Comparison of ENCODE assay signal across 21 mouse cellular contexts in genomic region chr6:115760137-115760536, GRCm38 (mm10). TPM values are rescaled to one million over a fixed set of nuclear protein-coding genes. Genes with fewer than 3 reads are reported as not detected.
DNase-seq lines count a peak whose midpoint lies in the region; ATAC-seq and TF ChIP-seq lines count a peak whose summit lies in the region.
"Had no signal": no experiment of that assay in that cellular context is flagged by ENCODE, and none has a peak within 500 bp of the region (broad histone marks: within the 10 kb centered on the region; RNA-seq: fewer than 3 reads in every experiment).

No protein-coding gene starts in this region.

- H3K4me2 ChIP-seq in liver, embryonic 14.5 days (ENCODE audit: low read depth), result no peak overlapping the region
- H3K4me2 ChIP-seq: heart, embryonic 15.5 days; hindbrain, embryonic 15.5 days; lung, embryonic 14.5 days; neural tube, embryonic 13.5 days had no signal

- TF ChIP-seq POLR2A in ES-Bruce4 (IDR thresholded peaks at IDR 0.05; ENCODE audit: insufficient read depth, low read length), result no peak

- TF ChIP-seq CTCF in ES-Bruce4 (IDR thresholded peaks at IDR 0.05; ENCODE audit: low read depth, low read length), result no peak
- no peak for TF ChIP-seq CTCF in liver, embryonic 14.5 days (IDR thresholded peaks at IDR 0.05; ENCODE audit: low read depth)

- no peaks in the 10 kb centered on the region for H3K27me3 ChIP-seq in ES-Bruce4 (ENCODE audit: control insufficient read depth, insufficient read depth, low read length, poor library complexity, severe bottlenecking)
- H3K27me3 ChIP-seq in liver, embryonic 14.5 days (ENCODE audit: control insufficient read depth, insufficient read depth, low read length), result no peaks in the 10 kb centered on the region
- no peaks in the 10 kb centered on the region for H3K27me3 ChIP-seq in megakaryocyte, embryonic 14.5 days (replicated peaks)
- H3K27me3 ChIP-seq: heart, embryonic 15.5 days; hindbrain, embryonic 15.5 days; neural tube, embryonic 13.5 days had no signal

- H3K9ac ChIP-seq in ES-Bruce4 (ENCODE audit: low read depth, poor library complexity, severe bottlenecking), result no peak overlapping the region
- no peak overlapping the region for H3K9ac ChIP-seq in liver, embryonic 14.5 days (replicated peaks)
- H3K9ac ChIP-seq: heart, embryonic 15.5 days; hindbrain, embryonic 15.5 days; lung, embryonic 14.5 days; neural tube, embryonic 13.5 days had no signal

- H3K4me1 ChIP-seq in ES-Bruce4 (ENCODE audit: control insufficient read depth, insufficient read depth, low read length), result peaks cover 13% of the 10 kb centered on the region
- peaks cover 37 to 42% of the 10 kb centered on the region in 2 experiments for H3K4me1 ChIP-seq in liver, embryonic 14.5 days (replicated peaks; ENCODE audit: control insufficient read depth in 2 of 2, insufficient read depth in 2 of 2, low read length in 1 of 2)
- H3K4me1 ChIP-seq in megakaryocyte, embryonic 14.5 days, result peaks cover 86% of the 10 kb centered on the region

- ATAC-seq in liver, embryonic 14.5 days (ENCODE audit: insufficient read depth), result no peak
- ATAC-seq: midbrain, embryonic 16.5 days had no signal

- H3K4me3 ChIP-seq in ES-Bruce4 (ENCODE audit: low read depth, low read length), result no peak overlapping the region
- H3K4me3 ChIP-seq in liver, embryonic 14.5 days (ENCODE audit: insufficient read depth in 1 of 2, low read depth in 2 of 2, low read length in 2 of 2), result no peak overlapping the region
- H3K4me3 ChIP-seq in megakaryocyte, embryonic 14.5 days (replicated peaks), result peak overlapping the region; percentile 97
- H3K4me3 ChIP-seq: gastrocnemius, adult 2 months; heart, embryonic 15.5 days; hindbrain, embryonic 15.5 days; midbrain, embryonic 10.5 days; myocyte; neural tube, embryonic 13.5 days had no signal

- no peaks in the 10 kb centered on the region for H3K9me3 ChIP-seq in ES-Bruce4 (replicated peaks; ENCODE audit: control insufficient read depth, insufficient read depth, low read length, poor library complexity, severe bottlenecking)
- H3K9me3 ChIP-seq in liver, embryonic 14.5 days (ENCODE audit: control insufficient read depth, low read length), result no peaks in the 10 kb centered on the region
- H3K9me3 ChIP-seq in megakaryocyte, embryonic 14.5 days, result no peaks in the 10 kb centered on the region
- H3K9me3 ChIP-seq: heart, embryonic 15.5 days; hindbrain, embryonic 15.5 days; midbrain, embryonic 10.5 days; neural tube, embryonic 13.5 days had no signal

- DNase-seq in ZHBTc4 (ENCODE audit: low read depth, low spot score), result peak; percentile 70
- no peak for DNase-seq in liver, embryonic 14.5 days (ENCODE audit: low read depth in 3 of 3, low spot score in 3 of 3)
- DNase-seq in urinary bladder, adult 2 months (ENCODE audit: low spot score), result no peak
- DNase-seq in thymus, postnatal 0 days (ENCODE audit: low spot score), result no peak
- DNase-seq in lung, adult 18-20 months, result no peak
- no peak for DNase-seq in thymus, postnatal 14 days
- DNase-seq: adrenal gland, postnatal 25 days; cerebellum, adult 11 months; cerebellum, adult 9-11 months; gastrocnemius, adult 2 months; thymus, postnatal 36 days had no signal

- no peaks in the 10 kb centered on the region for H3K36me3 ChIP-seq in ES-Bruce4 (ENCODE audit: control insufficient read depth, insufficient read depth, low read length, poor library complexity, severe bottlenecking)
- no peaks in the 10 kb centered on the region for H3K36me3 ChIP-seq in liver, embryonic 14.5 days (replicated peaks; ENCODE audit: control insufficient read depth, insufficient read depth, low read depth)
- peaks cover 37% of the 10 kb centered on the region for H3K36me3 ChIP-seq in megakaryocyte, embryonic 14.5 days (replicated peaks; ENCODE audit: low read length)
- H3K36me3 ChIP-seq: heart, embryonic 15.5 days; hindbrain, embryonic 15.5 days; midbrain, embryonic 10.5 days; neural tube, embryonic 13.5 days had no signal

- 77% methylated on average over 4 of the region's 4 CpGs for WGBS in liver, embryonic 14.5 days (ENCODE audit: insufficient replicate concordance)

- peak; percentile 78 for TF ChIP-seq EP300 in ES-Bruce4 (IDR thresholded peaks at IDR 0.05; ENCODE audit: insufficient read depth, low read depth, low read length)
- TF ChIP-seq EP300 in liver, embryonic 14.5 days (IDR thresholded peaks at IDR 0.05; ENCODE audit: low read depth), result peak; percentile 29; the same call in 1 of the 2 replicates

- H3K27ac ChIP-seq in ES-Bruce4 (ENCODE audit: insufficient read depth, low read length), result peak overlapping the region; percentile 19; the same call in 1 of the 2 replicates
- peak overlapping the region; percentile 83 for H3K27ac ChIP-seq in liver, embryonic 14.5 days
- H3K27ac ChIP-seq: gastrocnemius, adult 2 months; heart, embryonic 15.5 days; hindbrain, embryonic 15.5 days; kidney, postnatal 0 days; neural tube, embryonic 13.5 days had no signal

RNA-seq across cellular contexts. Expression of gene Tmem40, which starts 2.1 kb away (rescaled TPM):
- 12.9 and 16.9 TPM in 2 replicates for polyA plus RNA-seq in ES-Bruce4 (2011; ENCODE audit: insufficient read depth, insufficient read length, low read depth, missing spikeins)
- 19.4 and 20.1 TPM in 2 replicates for polyA plus RNA-seq in liver, embryonic 14.5 days (2012; rRNA removed)
- 19.8 and 21.5 TPM in 2 replicates for polyA plus RNA-seq in liver, embryonic 14.5 days (2014; fragmentation: Nextera tagmentation; extraction: Ambion mirVana)
- 650 and 2,177 TPM in 2 replicates for polyA plus RNA-seq in megakaryocyte, embryonic 14.5 days (2012; ENCODE audit: insufficient read depth, low replicate concordance)
- polyA plus RNA-seq in urinary bladder, adult 2 months (2012; rRNA removed), result 34.8 and 49.5 TPM in 2 replicates
- 1.4 and 2.2 TPM in 2 replicates for polyA plus RNA-seq in thymus, postnatal 0 days (2015; fragmentation: Nextera tagmentation; extraction: Ambion mirVana)

RNA-seq across cellular contexts. Expression of gene Cand2, which starts 14.2 kb away (rescaled TPM):
- 12.8 and 13.9 TPM in 2 replicates for polyA plus RNA-seq in ES-Bruce4 (2011; ENCODE audit: insufficient read depth, insufficient read length, low read depth, missing spikeins)
- polyA plus RNA-seq in liver, embryonic 14.5 days (2012; rRNA removed), result 2.4 and 2.8 TPM in 2 replicates
- 1.7 and 2.5 TPM in 2 replicates for polyA plus RNA-seq in liver, embryonic 14.5 days (2014; fragmentation: Nextera tagmentation; extraction: Ambion mirVana)
- polyA plus RNA-seq in megakaryocyte, embryonic 14.5 days (2012; ENCODE audit: insufficient read depth, low replicate concordance), result 7.0 and 7.1 TPM in 2 replicates
- polyA plus RNA-seq in urinary bladder, adult 2 months (2012; rRNA removed), result 6.5 and 7.0 TPM in 2 replicates
- polyA plus RNA-seq in thymus, postnatal 0 days (2015; fragmentation: Nextera tagmentation; extraction: Ambion mirVana), result 4.5 and 5.3 TPM in 2 replicates

RNA-seq across cellular contexts. Expression of gene Rpl32, which starts 48.4 kb away (rescaled TPM):
- 3,790 and 3,890 TPM in 2 replicates for polyA plus RNA-seq in ES-Bruce4 (2011; ENCODE audit: insufficient read depth, insufficient read length, low read depth, missing spikeins)
- polyA plus RNA-seq in liver, embryonic 14.5 days (2012; rRNA removed), result 986 and 1,878 TPM in 2 replicates
- polyA plus RNA-seq in liver, embryonic 14.5 days (2014; fragmentation: Nextera tagmentation; extraction: Ambion mirVana), result 1,452 and 1,510 TPM in 2 replicates
- 500 and 629 TPM in 2 replicates for polyA plus RNA-seq in megakaryocyte, embryonic 14.5 days (2012; ENCODE audit: insufficient read depth, low replicate concordance)
- polyA plus RNA-seq in urinary bladder, adult 2 months (2012; rRNA removed), result 2,458 and 3,073 TPM in 2 replicates
- 3,802 and 3,817 TPM in 2 replicates for polyA plus RNA-seq in thymus, postnatal 0 days (2015; fragmentation: Nextera tagmentation; extraction: Ambion mirVana)

Comparison
In these comparisons a context has a peak if more than half of its experiments do, and no peak if none do; other contexts are left out.
1. RNA of gene Tmem40, which starts 2.1 kb away (polyA plus RNA-seq): 650 to 2,177 TPM in megakaryocyte, embryonic 14.5 days; 34.8 to 49.5 TPM in urinary bladder, adult 2 months, 19.4 to 21.5 TPM in liver, embryonic 14.5 days, 12.9 to 16.9 TPM in ES-Bruce4 and 1.4 to 2.2 TPM in thymus, postnatal 0 days; every median in the first group is over 10 times any median in the second.